ENCODE assay signal across 14 mouse cellular contexts in genomic region chr15:6871621-6872359, GRCm38 (mm10). TPM values are rescaled to one million over a fixed set of nuclear protein-coding genes. Genes with fewer than 3 reads are reported as not detected.
A peak's percentile ranks its signal among the peaks of the same experiment; 100 is the strongest.
DNase-seq lines count a peak whose midpoint lies in the region; ATAC-seq and TF ChIP-seq lines count a peak whose summit lies in the region.
"Had no signal": no experiment of that assay in that cellular context is flagged by ENCODE, and none has a peak within 500 bp of the region (broad histone marks: within the 10 kb centered on the region; RNA-seq: fewer than 3 reads in every experiment).

No protein-coding gene starts in this region.

- no peak overlapping the region for H3K4me2 ChIP-seq in heart, embryonic 12.5 days
- H3K4me2 ChIP-seq: embryonic facial prominence, embryonic 12.5 days; forebrain, embryonic 13.5 days; liver, embryonic 13.5 days had no signal

- H3K9me3 ChIP-seq in heart, embryonic 12.5 days (replicated peaks): no peaks in the 10 kb centered on the region
- H3K9me3 ChIP-seq: embryonic facial prominence, embryonic 12.5 days; forebrain, embryonic 13.5 days; liver, embryonic 13.5 days had no signal

- H3K36me3 ChIP-seq in heart, embryonic 12.5 days: no peaks in the 10 kb centered on the region
- H3K36me3 ChIP-seq: embryonic facial prominence, embryonic 12.5 days; liver, embryonic 13.5 days had no signal

- 50% methylated on average over 11 of the region's 11 CpGs for WGBS in heart, embryonic 12.5 days
- 8% methylated on average over 11 of the region's 11 CpGs for WGBS in lung, adult 2 months

- H3K27me3 ChIP-seq in heart, embryonic 12.5 days (replicated peaks): no peaks in the 10 kb centered on the region

- TF ChIP-seq CTCF in lung, adult 2 months (IDR thresholded peaks at IDR 0.05; ENCODE audit: insufficient read depth, low read length): no peak

- intact Hi-C loops in heart, postnatal 36 days (cut with DNase I): no loop called here

- TF ChIP-seq POLR2A in lung, adult 2 months (IDR thresholded peaks at IDR 0.05; ENCODE audit: borderline replicate concordance, extremely low read depth, low read depth, low read length): no peak

- peaks cover 5% of the 10 kb centered on the region; the same call in 1 of the 2 replicates for H3K4me1 ChIP-seq in heart, embryonic 12.5 days (replicated peaks)
- peaks cover 11% of the 10 kb centered on the region for H3K4me1 ChIP-seq in lung, adult 2 months (ENCODE audit: control insufficient read depth, insufficient read depth, low read length)
- peaks cover 4% of the 10 kb centered on the region; the same call in 1 of the 2 replicates for H3K4me1 ChIP-seq in brown adipose tissue, adult 24 weeks (ENCODE audit: control insufficient read depth, insufficient read depth, insufficient read length, low read length)

- H3K4me3 ChIP-seq in heart, embryonic 12.5 days: no peak overlapping the region
- H3K4me3 ChIP-seq in lung, adult 2 months (replicated peaks; ENCODE audit: extremely low read depth, low read depth, low read length): peak overlapping the region; percentile 42
- H3K4me3 ChIP-seq in brown adipose tissue, adult 24 weeks (ENCODE audit: insufficient read depth, low read depth, low read length): peak overlapping the region; percentile 73
- H3K4me3 ChIP-seq: embryonic facial prominence, embryonic 12.5 days; forebrain, embryonic 13.5 days; liver, embryonic 13.5 days had no signal

- H3K9ac ChIP-seq in heart, embryonic 12.5 days: no peak overlapping the region
- H3K9ac ChIP-seq: embryonic facial prominence, embryonic 12.5 days; forebrain, embryonic 13.5 days; liver, embryonic 13.5 days had no signal

- no peak for DNase-seq in heart, postnatal 36 days
- no peak for DNase-seq in lung, adult 2 months
- DNase-seq in lung, postnatal 4 days: no peak
- DNase-seq in lung, postnatal 36 days: peak; percentile 22
- DNase-seq in thymus, postnatal 4 days: no peak
- no peak for DNase-seq in layer of hippocampus, postnatal 36 days
- DNase-seq: adrenal gland, postnatal 10 days; cerebellum, postnatal 36 days; liver, embryonic 13.5 days; right cerebral cortex, postnatal 4 days had no signal

- ATAC-seq in heart, embryonic 12.5 days (ENCODE audit: insufficient number of reproducible peaks, low FRiP score): 0 out of 2 replicates have a peak, but pooled peaks have one; percentile 15
- ATAC-seq: forebrain, embryonic 13.5 days had no signal

- H3K27ac ChIP-seq in heart, embryonic 12.5 days (ENCODE audit: poor library complexity, severe bottlenecking): no peak overlapping the region
- peak overlapping the region; percentile 93 for H3K27ac ChIP-seq in brown adipose tissue, adult 24 weeks (replicated peaks; ENCODE audit: low read depth, low read length)
- H3K27ac ChIP-seq: embryonic facial prominence, embryonic 12.5 days; forebrain, embryonic 13.5 days; liver, embryonic 13.5 days had no signal

RNA-seq across cellular contexts. Expression of gene Osmr, which starts 3.0 kb away (rescaled TPM):
- 2.0 and 2.1 TPM in 2 replicates for polyA plus RNA-seq in heart, embryonic 12.5 days (2016; fragmentation: Nextera tagmentation; extraction: Ambion mirVana)
- 10 to 100 TPM; 10.3 to 10.4 TPM for total RNA-seq in heart, postnatal 36 days (2021)
- polyA plus RNA-seq in lung, adult 2 months (2012; rRNA removed): 11.5 and 13.1 TPM in 2 replicates
- polyA plus RNA-seq in brown adipose tissue, adult 24 weeks (2012; ENCODE audit: insufficient read depth, insufficient read length, missing spikeins): 3.4 and 3.7 TPM in 2 replicates
- total RNA-seq in layer of hippocampus, postnatal 36 days (2021): 1 to 10 TPM; 2.9 to 6.8 TPM
